Mouse (Mus musculus): ENCODE measurements around the gene Pias1.
"Not testable (repeated sequence)": the region's sequence is repeated elsewhere in the genome, so short reads cannot be mapped to it uniquely, and the experiment has no call there.

Pias1 gene

DNA sequence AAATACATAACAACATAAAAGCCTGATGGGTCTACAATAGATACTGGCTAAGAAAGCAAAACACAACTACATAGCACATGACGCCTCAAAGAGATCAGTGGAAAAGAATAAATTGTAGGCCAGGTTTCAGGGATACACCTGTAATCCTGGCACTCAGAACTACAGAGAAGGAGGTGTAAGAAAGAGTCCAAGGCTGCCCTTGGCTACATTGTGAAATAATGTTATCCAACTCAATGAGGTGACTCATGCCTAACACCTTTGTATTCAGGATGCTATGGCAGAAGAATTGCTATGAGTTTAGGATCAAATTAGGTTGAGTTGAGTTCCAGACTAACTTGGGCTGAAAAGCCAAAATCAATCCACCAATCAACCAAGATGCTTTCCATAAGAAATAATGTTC is 43.7 kb downstream of the Pias1 start:
- peak; percentile 68 for DNase-seq (ENCODE audit: extremely low read depth, low read depth, low spot score)

DNA sequence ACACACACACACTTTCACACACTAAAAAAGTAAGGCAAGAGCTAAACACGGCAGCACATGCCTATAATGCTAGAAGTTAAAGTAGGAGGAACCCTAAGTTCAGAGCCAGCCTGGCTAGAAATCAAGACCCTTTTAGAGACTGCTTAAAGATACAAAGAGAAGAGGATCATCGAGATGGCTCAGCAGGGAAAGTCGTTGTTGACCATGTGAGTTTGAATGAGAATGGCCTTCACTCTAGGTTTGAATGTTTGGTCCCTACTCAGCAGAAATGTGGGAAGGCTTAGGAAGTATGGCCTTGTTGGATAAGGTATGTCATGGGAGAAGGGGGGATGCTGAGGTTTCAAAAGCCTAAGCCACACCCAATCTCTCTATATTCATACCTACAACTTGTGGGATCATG is 46.8 kb downstream of the Pias1 start:
- no peak for DNase-seq (ENCODE audit: extremely low read depth, low read depth, low spot score)

DNA sequence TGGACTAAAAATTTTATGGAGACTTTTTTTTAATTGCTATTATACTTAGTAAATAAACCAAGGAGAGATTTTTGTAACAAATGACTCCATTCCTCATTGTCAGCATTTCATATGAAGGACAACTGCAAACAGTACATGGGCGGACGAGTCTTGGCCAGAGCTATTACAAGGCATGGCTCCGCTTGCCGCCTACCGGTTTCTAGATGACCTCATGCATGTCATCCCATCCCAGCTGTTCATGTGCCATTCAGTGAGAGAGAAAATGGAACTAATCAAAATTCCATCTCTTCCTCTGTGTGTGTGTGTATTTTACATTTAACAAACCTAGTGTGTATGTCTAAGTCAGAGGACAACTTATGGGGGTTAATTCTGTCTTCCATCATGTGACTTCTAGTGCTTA is 51.9 kb downstream of the Pias1 start:
- no peak for DNase-seq (ENCODE audit: extremely low read depth, low read depth, low spot score)

DNA sequence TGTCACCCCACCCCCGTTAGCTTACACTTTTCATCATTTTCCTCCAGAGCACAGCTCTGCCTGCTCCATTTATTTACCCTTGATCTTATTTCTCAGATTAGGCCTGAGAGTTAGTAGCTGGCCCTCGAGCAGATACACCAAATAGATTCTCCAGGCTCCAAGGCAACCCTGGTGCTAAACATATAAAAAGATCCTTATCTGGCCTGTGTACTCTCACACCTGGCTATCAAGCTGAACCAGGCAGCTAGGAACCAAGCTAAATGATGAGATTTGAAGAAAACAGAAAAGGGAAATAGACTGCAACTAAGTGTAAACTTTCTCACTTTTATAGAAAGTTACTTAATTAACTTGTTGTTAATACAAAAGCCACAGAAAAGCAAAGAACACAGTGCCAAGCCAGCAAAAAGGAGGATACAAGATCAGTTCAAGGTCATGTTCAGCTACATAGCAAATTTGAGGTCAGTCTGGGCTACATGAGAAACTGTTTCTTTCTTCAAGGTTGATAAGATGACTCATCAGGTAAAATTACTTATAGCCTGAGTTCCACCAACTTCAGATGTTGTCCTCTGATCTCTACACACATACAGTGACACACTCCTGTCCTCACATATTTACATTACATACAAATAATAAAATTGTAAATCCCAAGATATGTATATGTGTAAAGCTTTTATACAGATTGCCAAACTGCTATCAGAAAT is 52.9 kb downstream of the Pias1 start:
- no peak for DNase-seq (ENCODE audit: extremely low read depth, low read depth, low spot score)

DNA sequence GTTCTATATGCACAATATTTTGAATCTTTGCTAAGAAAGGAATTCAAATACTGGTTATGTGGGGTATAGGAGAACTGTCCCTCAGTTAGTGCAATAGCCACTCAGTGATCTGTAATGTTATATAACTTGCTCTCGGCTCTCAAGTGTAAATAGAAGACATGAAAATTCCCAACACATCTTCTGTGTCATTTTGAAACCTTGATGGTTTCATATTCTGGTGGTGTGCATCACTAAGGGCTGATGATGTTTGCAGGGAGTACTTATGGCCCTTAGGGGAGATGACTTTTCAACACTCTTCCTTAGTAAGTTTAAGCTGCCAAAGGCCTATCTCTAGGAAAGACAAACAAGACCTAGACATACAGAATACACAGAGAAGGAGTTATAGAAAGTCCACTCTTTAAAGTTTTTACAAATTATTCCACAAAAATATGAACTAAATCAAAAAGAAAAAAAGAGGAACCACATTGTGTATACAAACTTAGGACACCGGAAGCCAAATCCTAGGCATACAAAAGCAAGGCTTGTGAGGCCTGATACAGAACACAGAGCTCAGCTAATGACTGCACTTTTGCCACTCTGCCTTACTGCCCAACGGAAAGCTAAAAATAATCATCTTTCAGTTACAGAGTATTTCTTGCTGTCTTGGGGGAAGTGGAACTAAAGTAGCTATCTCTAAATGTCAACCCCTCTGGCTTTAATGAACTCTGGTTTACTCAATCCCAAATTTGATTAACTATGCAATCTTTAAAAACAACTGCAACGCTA is 55.0 kb downstream of the Pias1 start:
- no peak for DNase-seq (ENCODE audit: extremely low read depth, low read depth, low spot score)

DNA sequence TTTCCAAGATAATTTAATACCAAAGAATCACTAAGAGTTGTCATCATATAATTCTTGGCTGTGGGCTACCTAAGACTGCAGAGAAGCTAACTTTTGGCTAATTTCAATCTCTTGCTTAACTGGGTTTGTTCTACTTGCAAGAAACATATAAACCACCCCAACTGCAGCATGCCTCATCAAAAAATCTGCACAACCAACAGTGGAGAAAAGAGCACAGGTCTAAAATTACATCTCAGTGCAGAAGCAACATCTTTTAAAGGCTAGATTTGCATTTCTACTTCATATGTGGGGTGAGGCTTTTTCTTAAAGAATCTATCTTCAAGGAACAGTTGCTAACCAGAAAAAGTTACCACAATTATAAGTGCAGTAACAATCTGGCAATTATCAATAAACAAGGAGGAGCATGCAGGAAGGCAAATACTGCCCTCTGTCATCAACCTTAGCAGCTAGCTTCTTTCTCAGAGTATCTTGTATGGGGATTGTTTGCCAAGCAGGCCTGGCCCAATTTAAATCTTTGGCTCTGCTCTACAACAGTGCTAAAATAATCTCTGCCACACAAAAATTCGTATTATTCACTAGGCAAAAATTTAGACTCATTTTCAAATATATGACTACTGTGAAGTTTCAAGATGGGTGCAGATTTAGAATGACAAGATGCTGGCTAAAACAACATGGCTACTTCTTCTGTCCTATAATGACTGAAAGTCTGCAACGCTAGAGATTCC is 62.7 kb downstream of the Pias1 start:
- DNase-seq (ENCODE audit: extremely low read depth, low read depth, low spot score), result no peak

GRCm38 (mm10) chr9:62920877-62921276 is 66.8 kb downstream of the Pias1 start:
- no peak for DNase-seq (ENCODE audit: extremely low read depth, low read depth, low spot score)

- DNase-seq (ENCODE audit: extremely low read depth, low read depth, low spot score), result no peak
Measured at GRCm38 (mm10) chr9:62917059-62917458, 70.7 kb downstream of the Pias1 start.

- DNase-seq (ENCODE audit: extremely low read depth, low read depth, low spot score), result no peak
Measured at GRCm38 (mm10) chr9:62913390-62914069, 74.2 kb downstream of the Pias1 start.

GRCm38 (mm10) chr9:62905039-62905438 is 82.7 kb downstream of the Pias1 start:
- no peak for DNase-seq (ENCODE audit: extremely low read depth, low read depth, low spot score)

GRCm38 (mm10) chr9:62903841-62904240 is 83.9 kb downstream of the Pias1 start:
- DNase-seq (ENCODE audit: extremely low read depth, low read depth, low spot score), result no peak

GRCm38 (mm10) chr9:62901736-62902135 is 86.0 kb downstream of the Pias1 start:
- DNase-seq (ENCODE audit: extremely low read depth, low read depth, low spot score), result no peak

GRCm38 (mm10) chr9:62894486-62894885 is 93.2 kb downstream of the Pias1 start:
- DNase-seq (ENCODE audit: extremely low read depth, low read depth, low spot score), result no peak

DNA sequence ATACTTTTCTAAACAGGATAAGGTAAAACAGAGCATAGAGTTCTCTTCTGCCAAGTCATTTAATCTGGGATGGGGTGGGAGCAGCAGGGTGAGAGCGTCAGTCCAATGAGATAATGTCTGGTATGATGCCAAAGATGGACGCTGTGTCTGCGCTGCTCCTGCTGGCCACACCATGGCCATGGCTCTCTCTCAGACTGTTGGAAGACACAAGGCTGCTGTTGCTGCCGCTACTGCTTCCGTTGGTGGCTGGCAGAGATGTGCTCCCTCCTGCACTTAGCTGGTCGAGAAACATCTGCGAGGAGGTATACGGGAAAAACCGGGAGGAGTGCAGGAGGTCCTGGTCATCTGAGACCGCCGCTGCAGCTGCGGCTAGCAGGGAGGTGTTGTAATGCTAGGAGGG is 105.9 kb downstream of the Pias1 start:
- DNase-seq (ENCODE audit: extremely low read depth, low read depth, low spot score), result no peak

DNA sequence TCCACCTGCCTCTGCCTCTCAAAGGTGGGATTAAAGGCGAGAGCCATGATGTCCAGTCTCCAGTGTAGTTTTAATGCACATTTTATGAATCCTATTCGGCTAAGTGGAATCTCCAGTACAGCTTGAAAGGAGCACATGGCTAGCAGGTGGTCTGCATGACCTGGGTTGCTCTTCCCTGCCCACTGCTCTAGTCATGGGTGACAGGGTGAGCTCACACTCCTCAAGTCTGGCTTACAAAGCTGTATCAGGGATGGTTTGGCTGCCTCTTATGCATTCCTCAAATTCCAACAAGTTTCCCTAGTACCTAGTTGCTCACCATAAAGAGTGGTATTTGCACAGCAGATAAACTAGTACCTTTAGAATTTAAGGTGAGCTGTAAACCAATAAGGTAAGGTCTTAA is 109.9 kb downstream of the Pias1 start:
- no peak for DNase-seq (ENCODE audit: extremely low read depth, low read depth, low spot score)

DNA sequence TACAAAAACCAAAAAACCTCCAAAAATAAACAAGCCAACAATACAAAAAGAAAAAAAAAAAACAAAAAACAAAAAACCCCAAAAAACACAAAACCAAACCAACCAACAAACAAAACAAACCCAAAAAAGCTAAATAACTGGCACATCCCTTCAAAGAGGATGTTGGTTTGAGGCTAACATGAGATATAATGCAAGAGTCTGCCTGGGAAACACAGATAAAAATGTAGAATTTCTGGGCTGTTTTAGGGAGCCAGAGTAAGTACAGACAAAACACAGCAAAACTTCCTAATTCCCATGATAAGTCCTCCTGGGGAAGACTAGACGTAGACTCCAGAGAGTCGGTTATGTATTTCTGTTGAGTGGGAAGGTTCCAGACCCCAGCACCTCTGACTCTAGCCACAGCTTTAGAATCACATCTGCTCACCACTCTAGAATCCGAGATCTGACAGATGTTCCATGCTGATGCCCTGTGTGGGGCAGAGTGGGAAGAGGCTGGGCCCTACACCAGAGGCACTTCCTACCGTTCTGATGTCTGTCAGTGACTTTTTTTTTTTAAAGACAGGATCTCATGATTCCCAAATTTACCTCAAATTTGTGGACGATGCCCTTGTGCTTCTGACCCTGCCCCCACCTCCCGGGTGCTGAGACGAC is 110.6 kb downstream of the Pias1 start:
- no peak for DNase-seq (ENCODE audit: extremely low read depth, low read depth, low spot score)

GRCm38 (mm10) chr9:62870728-62871127 is 117.0 kb downstream of the Pias1 start:
- no peak for DNase-seq (ENCODE audit: extremely low read depth, low read depth, low spot score)

GRCm38 (mm10) chr9:62869236-62869635 is 118.5 kb downstream of the Pias1 start:
- not testable (repeated sequence) for DNase-seq (ENCODE audit: extremely low read depth, low read depth, low spot score)

DNA sequence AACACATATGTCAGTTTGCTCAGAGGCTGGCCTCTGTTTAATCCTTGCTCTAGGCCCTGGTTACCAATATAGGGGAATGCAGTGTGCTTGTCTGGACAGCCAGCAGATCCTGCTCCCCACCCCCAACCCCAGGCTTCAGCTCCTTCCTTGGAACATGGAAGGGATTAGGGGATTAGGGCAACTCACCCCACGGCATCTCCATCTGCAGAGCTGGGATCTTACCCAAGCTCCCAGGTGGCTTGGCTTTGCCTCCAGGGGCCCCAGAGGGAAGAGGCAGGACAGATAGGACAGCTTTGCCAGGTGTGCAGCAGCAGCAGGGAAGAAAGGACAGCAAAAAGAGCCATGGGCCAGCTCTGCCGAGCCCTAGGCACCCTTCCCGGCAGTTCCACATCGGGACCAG is 126.9 kb downstream of the Pias1 start:
- DNase-seq (ENCODE audit: extremely low read depth, low read depth, low spot score), result peak; percentile 33

DNA sequence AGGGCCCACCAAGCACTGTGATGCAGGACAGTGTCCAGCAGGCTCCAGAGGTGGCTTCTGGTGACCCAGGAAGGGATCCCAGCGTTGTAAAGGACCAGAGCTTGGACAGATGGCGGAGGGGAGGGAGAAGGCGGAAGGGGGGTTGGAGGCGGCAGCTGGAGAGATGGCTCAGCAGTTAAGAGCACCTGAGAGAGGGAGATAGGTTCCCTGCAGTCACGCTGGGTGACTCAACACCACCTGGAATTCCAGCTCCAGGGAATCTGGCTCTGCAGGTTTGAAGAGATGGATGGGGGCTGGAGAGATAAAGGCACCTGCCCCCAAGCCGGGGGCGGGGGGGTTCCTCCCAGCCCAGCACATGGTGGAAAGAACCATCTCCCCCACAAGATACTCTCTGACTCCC is 127.6 kb downstream of the Pias1 start:
- DNase-seq (ENCODE audit: extremely low read depth, low read depth, low spot score), result not testable (repeated sequence)
